Mouse (Mus musculus) erythroblast, embryonic 14.5 days (primary cell): Measurements from ENCODE around the gene Gabarap.

ENCODE experiments used
- GATA1 ChIP-seq: IDR thresholded peaks from 2 replicates; pipeline ENCODE4 v1.6.1; 2012; ENCODE audit warnings: low read length, inconsistent platforms, mixed read lengths
- TAL1 ChIP-seq: IDR thresholded peaks from 3 replicates; pipeline ENCODE4 v1.6.1; 2012; ENCODE audit warnings: low read length, inconsistent platforms, mixed read lengths

GRCm38 (mm10) chr11:70029130-70029801, 38.3 kb downstream of the Gabarap start:
- TF ChIP-seq GATA1 (no peak), TAL1 (no peak)
